Mouse (Mus musculus) spleen, adult 12 weeks (tissue): ENCODE data around the gene Lysmd4.
"Not testable (repeated sequence)": the region's sequence is repeated elsewhere in the genome, so short reads cannot be mapped to it uniquely, and the experiment has no call there.

ENCODE experiments used
- DNase-seq: peaks from one replicate; pipeline ENCODE4 v3.0.0; 2022; ENCODE audit warnings: low spot score

Gene Lysmd4

GRCm38 (mm10) chr7:67230640-67231140 is 8.3 kb downstream of the Lysmd4 start:
- no peak for DNase-seq

- DNase-seq = no peak
Measured at GRCm38 (mm10) chr7:67232504-67232903, 10.2 kb downstream of the Lysmd4 start.

GRCm38 (mm10) chr7:67234797-67235196 is 12.5 kb downstream of the Lysmd4 start:
- no peak for DNase-seq

GRCm38 (mm10) chr7:67236351-67236750 is 14.0 kb downstream of the Lysmd4 start:
- no peak for DNase-seq

- DNase-seq = no peak
Measured at GRCm38 (mm10) chr7:67237752-67238151, 15.4 kb downstream of the Lysmd4 start.

- no peak for DNase-seq
Measured at GRCm38 (mm10) chr7:67241969-67242368, 19.6 kb downstream of the Lysmd4 start.

GRCm38 (mm10) chr7:67243121-67243893 is 21.0 kb downstream of the Lysmd4 start:
- DNase-seq = no peak

- DNase-seq = no peak
Measured at GRCm38 (mm10) chr7:67243894-67244282, 21.5 kb downstream of the Lysmd4 start.

- no peak for DNase-seq
Measured at GRCm38 (mm10) chr7:67245255-67245654, 22.9 kb downstream of the Lysmd4 start.

GRCm38 (mm10) chr7:67246067-67246466 is 23.7 kb downstream of the Lysmd4 start:
- no peak for DNase-seq

GRCm38 (mm10) chr7:67259828-67260563 is 37.7 kb downstream of the Lysmd4 start:
- DNase-seq = peak; percentile 69

GRCm38 (mm10) chr7:67270447-67270846 is 48.1 kb downstream of the Lysmd4 start:
- DNase-seq = not testable (repeated sequence)

GRCm38 (mm10) chr7:67283581-67283980 is 61.2 kb downstream of the Lysmd4 start:
- no peak for DNase-seq

GRCm38 (mm10) chr7:67287456-67287855 is 65.1 kb downstream of the Lysmd4 start:
- no peak for DNase-seq

- DNase-seq = no peak
Measured at GRCm38 (mm10) chr7:67291356-67291755, 69.0 kb downstream of the Lysmd4 start.

GRCm38 (mm10) chr7:67296419-67296818 is 74.1 kb downstream of the Lysmd4 start:
- no peak for DNase-seq

- DNase-seq = no peak
Measured at GRCm38 (mm10) chr7:67304937-67305336, 82.6 kb downstream of the Lysmd4 start.

- no peak for DNase-seq
Measured at GRCm38 (mm10) chr7:67307078-67307477, 84.7 kb downstream of the Lysmd4 start.

- DNase-seq = no peak
Measured at GRCm38 (mm10) chr7:67308102-67308501, 85.8 kb downstream of the Lysmd4 start.

GRCm38 (mm10) chr7:67310151-67310550 is 87.8 kb downstream of the Lysmd4 start:
- DNase-seq = no peak

GRCm38 (mm10) chr7:67313200-67313599 is 90.9 kb downstream of the Lysmd4 start:
- DNase-seq = no peak

- DNase-seq = no peak
Measured at GRCm38 (mm10) chr7:67318697-67319096, 96.4 kb downstream of the Lysmd4 start.

- no peak for DNase-seq
Measured at GRCm38 (mm10) chr7:67320359-67320758, 98.0 kb downstream of the Lysmd4 start.
